Mouse (Mus musculus): Measurements from ENCODE around the gene Pllp. TPM values are rescaled to one million over a fixed set of nuclear protein-coding genes. Genes with fewer than 3 reads are reported as not detected.
A peak's percentile ranks its signal among the peaks of the same experiment; 100 is the strongest.

The Pllp gene
- total and polyA plus RNA-seq, 2 experiments, result 8.1 to 41.8 TPM

DNA sequence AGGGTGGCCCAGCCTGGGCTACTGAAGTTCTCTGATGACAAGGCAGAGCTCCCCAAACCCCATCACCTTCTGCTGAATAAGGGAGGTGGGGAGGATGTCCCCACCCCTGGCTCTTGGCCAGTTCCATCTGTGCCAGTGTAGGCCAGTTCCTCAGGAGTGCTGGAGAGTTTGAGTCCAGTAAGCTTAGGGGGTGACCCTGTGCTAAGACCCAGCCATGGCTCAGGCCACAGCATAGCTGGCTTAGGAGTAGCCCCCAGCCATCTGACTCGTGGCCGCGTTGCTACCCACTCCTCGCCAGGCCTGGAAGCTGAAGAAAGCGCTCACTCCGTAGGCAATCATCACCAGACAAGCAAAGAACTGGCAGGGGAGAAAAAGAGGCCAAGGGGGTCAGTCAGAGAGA lies 20.2 kb downstream of the Pllp start:
- Histone ChIP-seq H3K4me3 (ENCODE audit: insufficient read depth, low read depth, low read length) (no peak overlapping the region), H3K4me1 (ENCODE audit: control insufficient read depth, insufficient read depth, low read length) (no peaks in the 10 kb centered on the region), H3K9ac (ENCODE audit: low read depth, low read length) (no peak overlapping the region), H3K79me2 (ENCODE audit: control insufficient read depth, insufficient read depth, low read length) (no peaks in the 10 kb centered on the region), H3K36me3 (ENCODE audit: control insufficient read depth, insufficient read depth, low read length) (peaks cover 8% of the 10 kb centered on the region; the same call in 1 of the 2 replicates), H3K27ac (replicated peaks; ENCODE audit: insufficient read depth, low read depth, low read length) (no peak overlapping the region), H3K27me3 (ENCODE audit: control insufficient read depth, insufficient read depth, low read length) (no peaks in the 10 kb centered on the region)
- WGBS, result 83% methylated on average over 6 of the region's 6 CpGs
- DNase-seq (ENCODE audit: extremely low read depth, low read depth, low spot score), result no peak
- TF ChIP-seq CTCF (IDR thresholded peaks at IDR 0.05; ENCODE audit: low read depth, low read length), result no peak
- no peak for TF ChIP-seq POLR2A (IDR thresholded peaks at IDR 0.05; ENCODE audit: extremely low read depth, insufficient read depth, low read length)

DNA sequence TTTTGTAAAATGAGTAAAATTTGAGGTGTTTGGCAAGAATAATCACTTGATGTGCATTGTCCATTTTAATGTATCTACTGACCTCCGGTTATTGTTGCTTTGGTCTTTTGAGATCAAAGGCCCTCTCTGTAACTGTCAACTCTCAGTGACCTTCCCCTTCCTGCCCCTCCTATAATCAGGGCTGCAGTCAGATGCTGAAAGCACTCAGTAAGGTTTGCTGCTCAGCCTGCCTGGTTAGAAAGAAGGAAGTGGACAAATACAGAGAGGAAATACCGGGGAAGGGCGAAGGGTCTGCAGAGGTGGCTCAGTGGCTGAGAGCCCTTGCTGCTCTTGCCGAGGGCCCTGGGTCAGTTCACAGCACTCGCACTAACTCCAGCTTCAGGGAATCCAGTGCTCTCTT lies 21.7 kb downstream of the Pllp start:
- H3K36me3 ChIP-seq (ENCODE audit: control insufficient read depth, insufficient read depth, low read length), result peaks cover 8% of the 10 kb centered on the region; the same call in 1 of the 2 replicates
- H3K4me3 ChIP-seq (ENCODE audit: insufficient read depth, low read depth, low read length), result no peak overlapping the region
- H3K27me3 ChIP-seq (ENCODE audit: control insufficient read depth, insufficient read depth, low read length), result no peaks in the 10 kb centered on the region
- no peak for TF ChIP-seq CTCF (IDR thresholded peaks at IDR 0.05; ENCODE audit: low read depth, low read length)
- no peak for TF ChIP-seq POLR2A (IDR thresholded peaks at IDR 0.05; ENCODE audit: extremely low read depth, insufficient read depth, low read length)
- H3K27ac ChIP-seq (replicated peaks; ENCODE audit: insufficient read depth, low read depth, low read length), result no peak overlapping the region
- no peak for DNase-seq (ENCODE audit: extremely low read depth, low read depth, low spot score)
- 78% methylated on average over 5 of the region's 5 CpGs for WGBS
- H3K9ac ChIP-seq (ENCODE audit: low read depth, low read length), result no peak overlapping the region
- no peaks in the 10 kb centered on the region for H3K4me1 ChIP-seq (ENCODE audit: control insufficient read depth, insufficient read depth, low read length)
- no peaks in the 10 kb centered on the region for H3K79me2 ChIP-seq (ENCODE audit: control insufficient read depth, insufficient read depth, low read length)

DNA sequence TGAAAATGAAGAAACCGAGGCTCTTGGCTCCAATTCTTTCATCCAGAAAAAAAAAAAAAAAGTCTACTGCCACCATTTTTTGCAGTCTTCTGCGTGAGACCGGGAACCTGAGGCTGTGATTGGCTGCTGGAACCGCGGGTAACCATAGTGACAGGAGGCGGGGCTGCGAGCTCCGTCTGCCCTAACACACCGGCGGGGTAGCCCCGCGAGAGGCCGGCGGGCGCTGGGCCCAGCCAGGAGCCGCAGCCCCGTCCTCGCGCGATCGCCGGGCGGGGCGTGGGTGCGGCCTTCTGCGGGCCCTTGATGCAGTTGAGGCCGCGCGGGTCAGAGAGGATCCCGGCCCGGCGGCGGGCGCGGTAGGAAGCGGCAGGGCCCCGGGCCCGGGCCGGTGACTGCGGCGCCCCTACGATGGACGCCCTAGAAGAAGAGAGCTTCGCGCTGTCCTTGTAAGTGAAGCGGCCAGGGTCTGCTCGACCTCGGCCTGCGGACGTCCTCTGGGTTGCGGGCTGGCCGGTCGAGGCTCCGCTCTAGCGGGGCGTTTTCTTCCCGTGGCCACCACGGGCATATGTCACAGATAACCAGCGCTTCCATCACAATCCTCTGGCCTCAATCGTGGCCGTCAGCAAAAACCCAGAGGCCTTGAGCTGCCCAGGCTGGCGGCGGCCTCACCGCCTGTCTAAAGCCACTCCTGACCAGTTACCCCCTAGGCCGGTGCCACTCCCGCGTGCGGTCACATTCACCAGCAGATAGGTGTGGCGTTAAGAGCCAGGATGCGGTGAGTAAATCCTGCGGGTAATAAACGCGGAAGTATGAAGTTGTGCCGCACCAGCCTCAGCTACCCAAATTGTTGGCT lies 29.4 kb downstream of the Pllp start, which contains the start of gene Arl2bp:
Gene Arl2bp, plus strand, starts transcription at position 145 of the 853 bp plus-strand sequence.
- WGBS, result 2% methylated on average over 74 of the region's 74 CpGs
- H3K79me2 ChIP-seq (ENCODE audit: control insufficient read depth, insufficient read depth, low read length), result no peaks in the 10 kb centered on the region
- peak within 1 kb of the TSS; percentile 80 for H3K4me3 ChIP-seq (ENCODE audit: insufficient read depth, low read depth, low read length)
- no peaks in the 10 kb centered on the region for H3K27me3 ChIP-seq (ENCODE audit: control insufficient read depth, insufficient read depth, low read length)
- TF ChIP-seq CTCF (IDR thresholded peaks at IDR 0.05; ENCODE audit: low read depth, low read length) (no peak), POLR2A (IDR thresholded peaks at IDR 0.05; ENCODE audit: extremely low read depth, insufficient read depth, low read length) (no peak)
- H3K9ac ChIP-seq (ENCODE audit: low read depth, low read length), result peak within 1 kb of the TSS; percentile 77
- no peaks in the 10 kb centered on the region for H3K36me3 ChIP-seq (ENCODE audit: control insufficient read depth, insufficient read depth, low read length)
- peaks cover 2% of the 10 kb centered on the region; the same call in 1 of the 2 replicates for H3K4me1 ChIP-seq (ENCODE audit: control insufficient read depth, insufficient read depth, low read length)
- H3K27ac ChIP-seq (replicated peaks; ENCODE audit: insufficient read depth, low read depth, low read length), result no peak within 1 kb of the TSS
- peak; percentile 70 for DNase-seq (ENCODE audit: extremely low read depth, low read depth, low spot score)

DNA sequence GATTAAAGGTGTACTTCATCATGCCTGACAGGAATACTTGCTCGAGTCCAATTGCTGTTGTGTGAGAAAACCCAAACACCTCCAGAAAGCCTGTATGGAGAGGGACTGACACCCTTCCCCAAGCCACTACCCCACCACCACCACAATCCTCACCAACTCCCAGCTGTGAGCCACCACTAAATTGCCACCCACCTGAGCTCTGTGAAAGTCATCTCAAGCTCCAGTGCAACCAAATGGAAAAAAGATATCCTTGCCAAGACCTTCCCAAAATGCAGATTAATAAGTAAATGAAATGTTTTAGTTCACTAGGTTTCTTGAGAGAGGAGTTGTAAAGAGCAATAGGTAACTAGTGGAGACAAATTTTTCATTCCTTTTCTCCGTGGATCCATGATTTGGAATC lies 31.4 kb downstream of the Pllp start:
- no peak for DNase-seq (ENCODE audit: extremely low read depth, low read depth, low spot score)
- Histone ChIP-seq H3K4me1 (ENCODE audit: control insufficient read depth, insufficient read depth, low read length) (peaks cover 2% of the 10 kb centered on the region; the same call in 1 of the 2 replicates), H3K4me3 (ENCODE audit: insufficient read depth, low read depth, low read length) (no peak overlapping the region), H3K9ac (ENCODE audit: low read depth, low read length) (no peak overlapping the region), H3K27me3 (ENCODE audit: control insufficient read depth, insufficient read depth, low read length) (no peaks in the 10 kb centered on the region), H3K27ac (replicated peaks; ENCODE audit: insufficient read depth, low read depth, low read length) (no peak overlapping the region), H3K79me2 (ENCODE audit: control insufficient read depth, insufficient read depth, low read length) (no peaks in the 10 kb centered on the region), H3K36me3 (ENCODE audit: control insufficient read depth, insufficient read depth, low read length) (peaks cover 6% of the 10 kb centered on the region)
- WGBS, result 90% methylated on average over 2 of the region's 2 CpGs
- no peak for TF ChIP-seq POLR2A (IDR thresholded peaks at IDR 0.05; ENCODE audit: extremely low read depth, insufficient read depth, low read length)
- no peak for TF ChIP-seq CTCF (IDR thresholded peaks at IDR 0.05; ENCODE audit: low read depth, low read length)

DNA sequence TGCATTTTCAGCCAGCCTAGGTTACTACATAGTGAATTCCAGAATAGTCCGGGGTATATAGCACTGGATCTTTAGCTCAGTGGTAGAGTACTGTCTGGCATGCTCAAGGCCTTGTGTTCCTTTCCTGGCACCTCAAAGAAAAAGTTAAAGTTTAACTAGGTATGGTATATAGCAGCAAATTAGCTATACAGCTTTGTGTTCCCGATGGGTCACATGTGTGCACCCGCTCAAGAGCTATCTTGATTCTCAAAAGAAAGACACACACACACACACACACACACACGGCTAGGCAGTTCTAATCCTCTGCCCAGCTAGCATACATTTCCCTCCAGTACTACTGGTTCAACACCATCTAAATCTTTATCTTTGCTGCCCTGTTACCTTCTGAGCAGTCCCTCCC lies 35.7 kb downstream of the Pllp start:
- Histone ChIP-seq H3K27ac (replicated peaks; ENCODE audit: insufficient read depth, low read depth, low read length) (no peak overlapping the region), H3K4me1 (ENCODE audit: control insufficient read depth, insufficient read depth, low read length) (no peaks in the 10 kb centered on the region), H3K79me2 (ENCODE audit: control insufficient read depth, insufficient read depth, low read length) (no peaks in the 10 kb centered on the region), H3K4me3 (ENCODE audit: insufficient read depth, low read depth, low read length) (no peak overlapping the region), H3K27me3 (ENCODE audit: control insufficient read depth, insufficient read depth, low read length) (no peaks in the 10 kb centered on the region), H3K9ac (ENCODE audit: low read depth, low read length) (no peak overlapping the region), H3K36me3 (ENCODE audit: control insufficient read depth, insufficient read depth, low read length) (peaks cover 17% of the 10 kb centered on the region)
- WGBS, result 73% methylated on average over 4 of the region's 4 CpGs
- no peak for DNase-seq (ENCODE audit: extremely low read depth, low read depth, low spot score)
- no peak for TF ChIP-seq CTCF (IDR thresholded peaks at IDR 0.05; ENCODE audit: low read depth, low read length)
- TF ChIP-seq POLR2A (IDR thresholded peaks at IDR 0.05; ENCODE audit: extremely low read depth, insufficient read depth, low read length), result no peak

DNA sequence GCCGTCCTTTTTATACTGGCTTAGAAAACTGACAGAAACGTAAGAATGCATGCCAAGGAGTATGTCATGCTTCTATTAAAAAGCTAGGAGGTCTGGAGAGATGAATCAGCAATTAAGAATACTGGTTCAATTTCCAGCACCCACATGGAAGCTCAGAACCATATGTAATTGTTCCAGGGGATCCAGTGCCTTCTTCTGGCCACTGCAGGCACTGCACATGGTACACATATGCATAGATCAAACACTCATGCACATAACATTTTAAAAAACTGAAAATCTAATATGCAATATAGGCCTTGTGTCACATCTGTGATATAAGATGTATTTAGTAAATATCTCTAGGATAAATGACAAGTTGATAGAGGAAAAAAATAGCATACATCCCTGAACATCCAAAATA lies 38.0 kb downstream of the Pllp start:
- peaks cover 31% of the 10 kb centered on the region for H3K36me3 ChIP-seq (ENCODE audit: control insufficient read depth, insufficient read depth, low read length)
- H3K4me1 ChIP-seq (ENCODE audit: control insufficient read depth, insufficient read depth, low read length), result no peaks in the 10 kb centered on the region
- 93% methylated on average over 2 of the region's 2 CpGs for WGBS
- no peak overlapping the region for H3K4me3 ChIP-seq (ENCODE audit: insufficient read depth, low read depth, low read length)
- H3K9ac ChIP-seq (ENCODE audit: low read depth, low read length), result no peak overlapping the region
- H3K79me2 ChIP-seq (ENCODE audit: control insufficient read depth, insufficient read depth, low read length), result no peaks in the 10 kb centered on the region
- TF ChIP-seq POLR2A (IDR thresholded peaks at IDR 0.05; ENCODE audit: extremely low read depth, insufficient read depth, low read length) (no peak), CTCF (IDR thresholded peaks at IDR 0.05; ENCODE audit: low read depth, low read length) (peak; percentile 20; the same call in 1 of the 2 replicates)
- no peaks in the 10 kb centered on the region for H3K27me3 ChIP-seq (ENCODE audit: control insufficient read depth, insufficient read depth, low read length)
- H3K27ac ChIP-seq (replicated peaks; ENCODE audit: insufficient read depth, low read depth, low read length), result no peak overlapping the region
- DNase-seq (ENCODE audit: extremely low read depth, low read depth, low spot score), result no peak
